Mouse (Mus musculus) midbrain, embryonic 16.5 days (tissue): ENCODE measurements around the gene Gngt2. TPM values are rescaled to one million over a fixed set of nuclear protein-coding genes. Genes with fewer than 3 reads are reported as not detected.
"Not testable (repeated sequence)": the region's sequence is repeated elsewhere in the genome, so short reads cannot be mapped to it uniquely, and the experiment has no call there.

Experiments used
- ATAC-seq: fragments of 200-750 bp; cut with Nextera tagmentation; 2 replicates; pipeline ENCODE4 v1.8.0; 2017; ENCODE audit warnings: moderate TSS enrichment
- H3K27ac ChIP-seq: fragments of 300-500 bp; sonication (generic); 2 replicates; pipeline ENCODE4 v1.5.1; 2014; ENCODE audit warnings: mild to moderate bottlenecking, low read length, mixed read lengths
- H3K27me3 ChIP-seq: fragments of 300-500 bp; sonication (generic); 2 replicates; pipeline ENCODE4 v1.6.1; 2014; ENCODE audit warnings: low read depth, low read length, mixed read lengths; ENCODE audit not compliant: control insufficient read depth, insufficient read depth
- H3K36me3 ChIP-seq: fragments of 300-500 bp; sonication (generic); 2 replicates; pipeline ENCODE4 v1.6.1; 2014; ENCODE audit warnings: mild to moderate bottlenecking, low read length, moderate library complexity, mixed read lengths; ENCODE audit not compliant: control insufficient read depth, insufficient read depth
- H3K4me1 ChIP-seq: fragments of 300-500 bp; sonication (generic); 2 replicates; pipeline ENCODE4 v1.6.1; 2014; ENCODE audit warnings: mild to moderate bottlenecking, low read length, mixed read lengths; ENCODE audit not compliant: control insufficient read depth, insufficient read depth
- H3K4me2 ChIP-seq: fragments of 300-500 bp; sonication (generic); 2 replicates; pipeline ENCODE4 v1.6.1; 2014; ENCODE audit warnings: mild to moderate bottlenecking, low read length, mixed read lengths
- H3K4me3 ChIP-seq: fragments of 300-500 bp; sonication (generic); 2 replicates; pipeline ENCODE4 v1.5.1; 2014; ENCODE audit warnings: low read depth, mild to moderate bottlenecking, low read length, moderate library complexity, mixed read lengths
- H3K9ac ChIP-seq: fragments of 300-500 bp; sonication (generic); 2 replicates; pipeline ENCODE4 v1.6.1; 2014; ENCODE audit warnings: low read depth, low read length, mixed read lengths
- H3K9me3 ChIP-seq: fragments of 300-500 bp; sonication (generic); replicated peaks from 2 replicates; pipeline ENCODE4 v1.6.1; 2014; ENCODE audit warnings: mild to moderate bottlenecking, low read length, mixed read lengths; ENCODE audit not compliant: control insufficient read depth, poor library complexity, severe bottlenecking
- WGBS: fragments of 180-500 bp; shearing (Covaris S2); extraction: QIAGEN DNeasy Blood & Tissue Kit; methylation state at CpG from one replicate; pipeline ENCODE4 v1.1.7; 2014; 5-methylcytosine and 5-hydroxymethylcytosine counted together
- polyA plus RNA-seq: library from polyadenylated mRNA; unstranded; fragments of >200 nt; fragmentation: Nextera tagmentation; extraction: Ambion mirVana; gene quantifications from 2 replicates; pipeline ENCODE4 v1.2.1, GENCODE M21; 2015

Gngt2 gene
- polyA plus RNA-seq, 1 experiment from 2014 or later, result 2.6 TPM

GRCm38 (mm10) chr11:95858528-95859467, 21.8 kb downstream of the Gngt2 start:
- Histone ChIP-seq H3K9me3 (no peaks in the 10 kb centered on the region), H3K4me2 (peak overlapping the region; percentile 85), H3K36me3 (no peaks in the 10 kb centered on the region), H3K27me3 (no peaks in the 10 kb centered on the region), H3K27ac (peak overlapping the region; percentile 80), H3K9ac (peak overlapping the region; percentile 66), H3K4me3 (peak overlapping the region; percentile 83), H3K4me1 (peaks cover 15% of the 10 kb centered on the region)
- peak; percentile 99 for ATAC-seq
- under 1% methylated on average over 58 of the region's 58 CpGs for WGBS

- peaks cover 15% of the 10 kb centered on the region for H3K4me1 ChIP-seq
- peak overlapping the region; percentile 80 for H3K27ac ChIP-seq
- 0% methylated on average over 35 of the region's 35 CpGs for WGBS
- no peaks in the 10 kb centered on the region for H3K9me3 ChIP-seq
- H3K4me2 ChIP-seq, result peak overlapping the region; percentile 85
- ATAC-seq, result peak; percentile 77
- H3K36me3 ChIP-seq, result no peaks in the 10 kb centered on the region
- H3K27me3 ChIP-seq, result no peaks in the 10 kb centered on the region
- H3K4me3 ChIP-seq, result peak overlapping the region; percentile 83
- H3K9ac ChIP-seq, result peak overlapping the region; percentile 63
These were observed 22.4 kb downstream of the Gngt2 start for GRCm38 (mm10) chr11:95859468-95859855.

- H3K36me3 ChIP-seq, result no peaks in the 10 kb centered on the region
- H3K4me1 ChIP-seq, result peaks cover 15% of the 10 kb centered on the region
- peak overlapping the region; percentile 80; the same call in 1 of the 2 replicates for H3K27ac ChIP-seq
- H3K9ac ChIP-seq, result peak overlapping the region; percentile 63
- ATAC-seq, result no peak
- peak overlapping the region; percentile 85 for H3K4me2 ChIP-seq
- no peaks in the 10 kb centered on the region for H3K9me3 ChIP-seq
- 35% methylated on average over 3 of the region's 3 CpGs for WGBS
- peak overlapping the region; percentile 83 for H3K4me3 ChIP-seq
- no peaks in the 10 kb centered on the region for H3K27me3 ChIP-seq
These were observed 23.1 kb downstream of the Gngt2 start for GRCm38 (mm10) chr11:95860071-95860490.

GRCm38 (mm10) chr11:95861397-95861796, 24.4 kb downstream of the Gngt2 start:
- ATAC-seq, result no peak
- Histone ChIP-seq H3K4me3 (no peak overlapping the region), H3K4me1 (peaks cover 15% of the 10 kb centered on the region), H3K36me3 (no peaks in the 10 kb centered on the region), H3K9ac (no peak overlapping the region), H3K27me3 (no peaks in the 10 kb centered on the region), H3K4me2 (no peak overlapping the region), H3K9me3 (no peaks in the 10 kb centered on the region), H3K27ac (no peak overlapping the region)
- WGBS, result 98% methylated on average over 8 of the region's 8 CpGs

- Histone ChIP-seq H3K9ac (no peak overlapping the region), H3K27ac (no peak overlapping the region), H3K27me3 (no peaks in the 10 kb centered on the region), H3K4me2 (no peak overlapping the region), H3K4me3 (no peak overlapping the region), H3K36me3 (no peaks in the 10 kb centered on the region), H3K9me3 (no peaks in the 10 kb centered on the region), H3K4me1 (no peaks in the 10 kb centered on the region)
- ATAC-seq, result no peak
- 73% methylated on average over 4 of the region's 4 CpGs for WGBS
These were observed 32.4 kb downstream of the Gngt2 start for GRCm38 (mm10) chr11:95869442-95869841.

GRCm38 (mm10) chr11:95869918-95870470, 33.0 kb downstream of the Gngt2 start:
- H3K4me1 ChIP-seq, result no peaks in the 10 kb centered on the region
- no peak overlapping the region for H3K4me2 ChIP-seq
- H3K9me3 ChIP-seq, result no peaks in the 10 kb centered on the region
- WGBS, result 78% methylated on average over 6 of the region's 6 CpGs
- H3K27ac ChIP-seq, result no peak overlapping the region
- ATAC-seq, result no peak
- H3K36me3 ChIP-seq, result no peaks in the 10 kb centered on the region
- H3K27me3 ChIP-seq, result no peaks in the 10 kb centered on the region
- H3K9ac ChIP-seq, result no peak overlapping the region
- no peak overlapping the region for H3K4me3 ChIP-seq

GRCm38 (mm10) chr11:95875804-95876203, 38.8 kb downstream of the Gngt2 start:
- no peaks in the 10 kb centered on the region for H3K9me3 ChIP-seq
- no peaks in the 10 kb centered on the region for H3K27me3 ChIP-seq
- no peak for ATAC-seq
- H3K27ac ChIP-seq, result no peak overlapping the region
- peak overlapping the region; percentile 29 for H3K4me2 ChIP-seq
- no peak overlapping the region for H3K4me3 ChIP-seq
- WGBS, result 24% methylated on average over 9 of the region's 9 CpGs
- H3K36me3 ChIP-seq, result no peaks in the 10 kb centered on the region
- H3K9ac ChIP-seq, result no peak overlapping the region
- no peaks in the 10 kb centered on the region for H3K4me1 ChIP-seq

- Histone ChIP-seq H3K36me3 (no peaks in the 10 kb centered on the region), H3K4me2 (peak overlapping the region; percentile 29), H3K27ac (no peak overlapping the region), H3K9me3 (no peaks in the 10 kb centered on the region), H3K9ac (no peak overlapping the region), H3K4me1 (no peaks in the 10 kb centered on the region), H3K4me3 (no peak overlapping the region), H3K27me3 (no peaks in the 10 kb centered on the region)
- ATAC-seq, result no peak
- WGBS, result 18% methylated on average over 7 of the region's 7 CpGs
These were observed 39.3 kb downstream of the Gngt2 start for GRCm38 (mm10) chr11:95876296-95876695.

GRCm38 (mm10) chr11:95879861-95880260, 42.8 kb downstream of the Gngt2 start:
- not testable (repeated sequence) for H3K4me3 ChIP-seq, H3K9me3 ChIP-seq, H3K36me3 ChIP-seq, H3K27me3 ChIP-seq, H3K27ac ChIP-seq, H3K4me2 ChIP-seq, H3K9ac ChIP-seq, H3K4me1 ChIP-seq, ATAC-seq
- WGBS, result 89% methylated on average over 2 of the region's 2 CpGs
